Mouse (Mus musculus): ENCODE measurements around the gene Bod1l.

Bod1l gene

GRCm38 (mm10) chr5:41844147-41844529 lies at the start of gene Bod1l:
Gene Bod1l, minus strand, starts transcription at chr5:41844315.
- ChIA-PET CTCF (interaction anchor here in 1 of 4 experiments (0.7 kb wide), 1 partner anchor 9 kb away, joined by 5 read pairs; no protein-coding TSS in a partner anchor), POLR2A (interaction anchor here in 3 of 4 experiments (0.7 to 1.4 kb wide), 6 partner anchors 11 to 103 kb away, joined by 3 to 8 read pairs (median 3); no protein-coding TSS in a partner anchor)

- ChIA-PET CTCF (interaction anchor here (0.6 to 1.9 kb wide), 6 partner anchors 9 to 492 kb away, joined by 3 to 4 read pairs (median 4); no protein-coding TSS in a partner anchor), POLR2A (no interaction called here)
Measured at GRCm38 (mm10) chr5:41893351-41893750, 49.2 kb upstream of the Bod1l start.

- CTCF ChIA-PET = no interaction called here
- POLR2A ChIA-PET = interaction anchor here in 1 of 4 experiments (0.7 kb wide), 1 partner anchor 1613 kb away, joined by 3 read pairs; no protein-coding TSS in a partner anchor
Measured at GRCm38 (mm10) chr5:41890871-41891270, 46.8 kb upstream of the Bod1l start.

GRCm38 (mm10) chr5:41889245-41889849 lies 45.2 kb upstream of the Bod1l start:
- CTCF ChIA-PET = interaction anchor here in 3 of 4 experiments (0.5 to 0.6 kb wide), 4 partner anchors 36 to 1450 kb away, joined by 3 to 8 read pairs (median 5); no protein-coding TSS in a partner anchor
- POLR2A ChIA-PET = interaction anchor here in 1 of 4 experiments (0.6 kb wide), 1 partner anchor 345 kb away, joined by 4 read pairs; no protein-coding TSS in a partner anchor

GRCm38 (mm10) chr5:41888834-41889233 lies 44.7 kb upstream of the Bod1l start:
- ChIA-PET POLR2A (interaction anchor here in 1 of 4 experiments (0.6 kb wide), 1 partner anchor 346 kb away, joined by 4 read pairs; no protein-coding TSS in a partner anchor), CTCF (interaction anchor here in 3 of 4 experiments (0.6 to 1.6 kb wide), 5 partner anchors 10 to 1450 kb away, joined by 3 to 6 read pairs (median 3); no protein-coding TSS in a partner anchor)

- ChIA-PET POLR2A (no interaction called here), CTCF (interaction anchor here (0.5 to 1.6 kb wide), 19 partner anchors 9 to 1833 kb away, joined by 3 to 7 read pairs (median 3); no protein-coding TSS in a partner anchor)
Measured at GRCm38 (mm10) chr5:41887738-41888137, 43.6 kb upstream of the Bod1l start.

GRCm38 (mm10) chr5:41884563-41884962 lies 40.4 kb upstream of the Bod1l start:
- POLR2A ChIA-PET = no interaction called here

GRCm38 (mm10) chr5:41871164-41871563 lies 27.0 kb upstream of the Bod1l start:
- POLR2A ChIA-PET = interaction anchor here in 1 of 4 experiments (0.6 kb wide), 1 partner anchor 90 kb away, joined by 3 read pairs; no protein-coding TSS in a partner anchor

More at GRCm38 (mm10) chr5:41884563-41884962, 40.4 kb upstream of the Bod1l start:
- CTCF ChIA-PET = interaction anchor here in 2 of 4 experiments (0.5 to 1.1 kb wide), 7 partner anchors 9 to 91 kb away, joined by 3 to 6 read pairs (median 4); no protein-coding TSS in a partner anchor

GRCm38 (mm10) chr5:41855781-41856180 lies 11.7 kb upstream of the Bod1l start:
- ChIA-PET POLR2A (interaction anchor here in 2 of 4 experiments (1.8 to 1.9 kb wide), 2 partner anchors 11 kb away, joined by 5 read pairs; no protein-coding TSS in a partner anchor), CTCF (no interaction called here)

More at GRCm38 (mm10) chr5:41871164-41871563, 27.0 kb upstream of the Bod1l start:
- CTCF ChIA-PET = no interaction called here

- CTCF ChIA-PET = no interaction called here
- POLR2A ChIA-PET = interaction anchor here in 2 of 4 experiments (0.7 to 1.4 kb wide), 4 partner anchors 9 to 26 kb away, joined by 3 to 5 read pairs (median 4); no protein-coding TSS in a partner anchor
Measured at GRCm38 (mm10) chr5:41845558-41845937, 1.4 kb upstream of the Bod1l start.

- ChIA-PET POLR2A (interaction anchor here in 3 of 4 experiments (0.7 to 1.4 kb wide), 8 partner anchors 9 to 94 kb away, joined by 3 to 8 read pairs (median 3); no protein-coding TSS in a partner anchor), CTCF (no interaction called here)
Measured at GRCm38 (mm10) chr5:41844820-41845557, 874 bp upstream of the Bod1l start.

- POLR2A ChIA-PET = interaction anchor here in 1 of 4 experiments (0.9 kb wide), 1 partner anchor 102 kb away, joined by 3 read pairs; no protein-coding TSS in a partner anchor
- CTCF ChIA-PET = no interaction called here
Measured at GRCm38 (mm10) chr5:41843419-41844146, 532 bp downstream of the Bod1l start.

- CTCF ChIA-PET = no interaction called here
- POLR2A ChIA-PET = interaction anchor here in 1 of 4 experiments (1.2 kb wide), 1 partner anchor 21 kb away, joined by 4 read pairs; no protein-coding TSS in a partner anchor
Measured at GRCm38 (mm10) chr5:41842681-41843080, 1.4 kb downstream of the Bod1l start.

GRCm38 (mm10) chr5:41841735-41842134 lies 2.4 kb downstream of the Bod1l start:
- POLR2A ChIA-PET = interaction anchor here in 1 of 4 experiments (1.2 kb wide), 1 partner anchor 20 kb away, joined by 4 read pairs; no protein-coding TSS in a partner anchor
- CTCF ChIA-PET = no interaction called here

GRCm38 (mm10) chr5:41830100-41830499 lies 14.0 kb downstream of the Bod1l start:
- ChIA-PET POLR2A (no interaction called here), CTCF (no interaction called here)

- CTCF ChIA-PET = no interaction called here
- POLR2A ChIA-PET = interaction anchor here in 1 of 4 experiments (0.9 to 1.3 kb wide), 2 partner anchors 11 to 16 kb away, joined by 3 to 4 read pairs; no protein-coding TSS in a partner anchor
Measured at GRCm38 (mm10) chr5:41821158-41821557, 23.0 kb downstream of the Bod1l start.

GRCm38 (mm10) chr5:41820530-41820929 lies 23.6 kb downstream of the Bod1l start:
- ChIA-PET POLR2A (interaction anchor here in 1 of 4 experiments (0.9 kb wide), 1 partner anchor 10 kb away, joined by 3 read pairs; no protein-coding TSS in a partner anchor), CTCF (no interaction called here)

GRCm38 (mm10) chr5:41812516-41812915 lies 31.6 kb downstream of the Bod1l start:
- CTCF ChIA-PET = no interaction called here
- POLR2A ChIA-PET = no interaction called here

Data from embryonic stem cell, embryonic (primary cell).